Mouse (Mus musculus) neural tube, embryonic 14.5 days (tissue): Measurements from ENCODE around the gene Pfn4. TPM values are rescaled to one million over a fixed set of nuclear protein-coding genes. Genes with fewer than 3 reads are reported as not detected.
"Not testable (repeated sequence)": the region's sequence is repeated elsewhere in the genome, so short reads cannot be mapped to it uniquely, and the experiment has no call there.

ENCODE experiments used
- ATAC-seq: fragments of 200-750 bp; cut with Nextera tagmentation; 2 replicates; pipeline ENCODE4 v1.8.0; 2017; ENCODE audit warnings: low read depth, mild to moderate bottlenecking, moderate TSS enrichment, moderate library complexity
- H3K27ac ChIP-seq: fragments of 300-500 bp; sonication (generic); 2 replicates; pipeline ENCODE4 v1.5.1; 2014; ENCODE audit warnings: low read depth, mild to moderate bottlenecking, control low read depth, low read length, moderate library complexity, mixed read lengths
- H3K27me3 ChIP-seq: fragments of 300-500 bp; sonication (generic); 2 replicates; pipeline ENCODE4 v1.6.1; 2014; ENCODE audit warnings: low read length; ENCODE audit not compliant: control insufficient read depth, insufficient read depth
- H3K36me3 ChIP-seq: fragments of 300-500 bp; sonication (generic); 2 replicates; pipeline ENCODE4 v1.6.1; 2014; ENCODE audit warnings: low read length, mixed read lengths; ENCODE audit not compliant: control insufficient read depth, insufficient read depth
- H3K4me1 ChIP-seq: fragments of 300-500 bp; sonication (generic); 2 replicates; pipeline ENCODE4 v1.6.1; 2014; ENCODE audit warnings: low read length; ENCODE audit not compliant: control insufficient read depth, insufficient read depth
- H3K4me2 ChIP-seq: fragments of 300-500 bp; sonication (generic); 2 replicates; pipeline ENCODE4 v1.6.1; 2014; ENCODE audit warnings: mild to moderate bottlenecking, low read depth, low read length, control low read depth
- H3K4me3 ChIP-seq: fragments of 300-500 bp; sonication (generic); 2 replicates; pipeline ENCODE4 v1.5.1; 2014; ENCODE audit warnings: low read depth, low read length, control low read depth, mixed read lengths
- H3K9ac ChIP-seq: fragments of 300-500 bp; sonication (generic); replicated peaks from 2 replicates; pipeline ENCODE4 v1.6.1; 2014; ENCODE audit warnings: low read depth, mild to moderate bottlenecking, control low read depth, low read length, mixed read lengths
- H3K9me3 ChIP-seq: fragments of 300-500 bp; sonication (generic); 2 replicates; pipeline ENCODE4 v1.6.1; 2016; ENCODE audit warnings: low read length; ENCODE audit not compliant: control insufficient read depth
- WGBS: fragments of 180-500 bp; shearing (Covaris S2); extraction: QIAGEN DNeasy Blood & Tissue Kit; methylation state at CpG from one replicate; pipeline ENCODE4 v1.1.7; 2014; 5-methylcytosine and 5-hydroxymethylcytosine counted together
- polyA plus RNA-seq: library from polyadenylated mRNA; unstranded; fragments of >200 nt; fragmentation: Nextera tagmentation; extraction: Ambion mirVana; gene quantifications from 2 replicates; pipeline ENCODE4 v1.2.1, GENCODE M21; 2014

Pfn4 gene
- polyA plus RNA-seq, 1 experiment from 2014 or later: 17.3 TPM

- Histone ChIP-seq H3K27ac (no peak overlapping the region), H3K4me3 (no peak overlapping the region), H3K27me3 (no peaks in the 10 kb centered on the region), H3K4me2 (no peak overlapping the region), H3K4me1 (no peaks in the 10 kb centered on the region), H3K36me3 (no peaks in the 10 kb centered on the region), H3K9ac (no peak overlapping the region), H3K9me3 (no peaks in the 10 kb centered on the region)
- WGBS: 100% methylated on average over 1 of the region's 1 CpGs
- no peak for ATAC-seq
These were observed 12.4 kb downstream of the Pfn4 start for GRCm38 (mm10) chr12:4781270-4781669.

- H3K9ac ChIP-seq, H3K9me3 ChIP-seq, H3K4me2 ChIP-seq, H3K4me3 ChIP-seq, H3K36me3 ChIP-seq, ATAC-seq, H3K4me1 ChIP-seq, H3K27me3 ChIP-seq, H3K27ac ChIP-seq: not testable (repeated sequence)
- 91% methylated on average over 9 of the region's 9 CpGs for WGBS
These were observed 13.0 kb downstream of the Pfn4 start for GRCm38 (mm10) chr12:4781725-4782404.

- H3K4me3 ChIP-seq: no peak overlapping the region
- 64% methylated on average over 5 of the region's 5 CpGs for WGBS
- H3K4me1 ChIP-seq: no peaks in the 10 kb centered on the region
- no peak overlapping the region for H3K27ac ChIP-seq
- no peaks in the 10 kb centered on the region for H3K36me3 ChIP-seq
- H3K9ac ChIP-seq: no peak overlapping the region
- no peak overlapping the region for H3K4me2 ChIP-seq
- ATAC-seq: no peak
- H3K9me3 ChIP-seq: no peaks in the 10 kb centered on the region
- no peaks in the 10 kb centered on the region for H3K27me3 ChIP-seq
These were observed 14.8 kb downstream of the Pfn4 start for GRCm38 (mm10) chr12:4783598-4783997.

- Histone ChIP-seq H3K9me3 (no peaks in the 10 kb centered on the region), H3K4me2 (no peak overlapping the region), H3K4me1 (no peaks in the 10 kb centered on the region), H3K36me3 (no peaks in the 10 kb centered on the region), H3K27ac (no peak overlapping the region), H3K9ac (no peak overlapping the region), H3K27me3 (no peaks in the 10 kb centered on the region), H3K4me3 (no peak overlapping the region)
- no peak for ATAC-seq
- WGBS: 89% methylated on average over 2 of the region's 2 CpGs
These were observed 15.6 kb downstream of the Pfn4 start for GRCm38 (mm10) chr12:4784466-4784865.

GRCm38 (mm10) chr12:4788128-4788527, 19.3 kb downstream of the Pfn4 start:
- ATAC-seq, H3K4me2 ChIP-seq, H3K27me3 ChIP-seq, H3K36me3 ChIP-seq, H3K9ac ChIP-seq, H3K4me3 ChIP-seq, H3K27ac ChIP-seq, H3K4me1 ChIP-seq, H3K9me3 ChIP-seq: not testable (repeated sequence)
- 94% methylated on average over 25 of the region's 25 CpGs for WGBS

GRCm38 (mm10) chr12:4793718-4794117, 24.9 kb downstream of the Pfn4 start:
- WGBS: 90% methylated on average over 1 of the region's 1 CpGs
- Histone ChIP-seq H3K27me3 (no peaks in the 10 kb centered on the region), H3K9me3 (no peaks in the 10 kb centered on the region), H3K4me1 (no peaks in the 10 kb centered on the region), H3K27ac (no peak overlapping the region), H3K4me3 (no peak overlapping the region), H3K36me3 (no peaks in the 10 kb centered on the region), H3K9ac (no peak overlapping the region), H3K4me2 (no peak overlapping the region)
- no peak for ATAC-seq

GRCm38 (mm10) chr12:4797471-4797870, 28.6 kb downstream of the Pfn4 start:
- H3K9ac ChIP-seq, H3K9me3 ChIP-seq, ATAC-seq, H3K4me1 ChIP-seq, H3K4me3 ChIP-seq, H3K36me3 ChIP-seq, H3K27ac ChIP-seq, H3K27me3 ChIP-seq, H3K4me2 ChIP-seq: not testable (repeated sequence)
- 89% methylated on average over 6 of the region's 6 CpGs for WGBS

- no peak overlapping the region for H3K9ac ChIP-seq
- 85% methylated on average over 4 of the region's 4 CpGs for WGBS
- H3K9me3 ChIP-seq: no peaks in the 10 kb centered on the region
- H3K27ac ChIP-seq: no peak overlapping the region
- no peaks in the 10 kb centered on the region for H3K36me3 ChIP-seq
- H3K4me2 ChIP-seq: no peak overlapping the region
- no peak overlapping the region for H3K4me3 ChIP-seq
- no peak for ATAC-seq
- H3K27me3 ChIP-seq: no peaks in the 10 kb centered on the region
- no peaks in the 10 kb centered on the region for H3K4me1 ChIP-seq
These were observed 42.2 kb downstream of the Pfn4 start for GRCm38 (mm10) chr12:4811036-4811435.

- no peaks in the 10 kb centered on the region for H3K9me3 ChIP-seq
- no peaks in the 10 kb centered on the region for H3K36me3 ChIP-seq
- peaks cover 4% of the 10 kb centered on the region; the same call in 1 of the 2 replicates for H3K4me1 ChIP-seq
- no peak overlapping the region for H3K4me2 ChIP-seq
- no peak overlapping the region for H3K9ac ChIP-seq
- H3K27ac ChIP-seq: no peak overlapping the region
- ATAC-seq: no peak
- H3K27me3 ChIP-seq: no peaks in the 10 kb centered on the region
- no peak overlapping the region for H3K4me3 ChIP-seq
- WGBS: 78% methylated on average over 3 of the region's 3 CpGs
These were observed 42.9 kb downstream of the Pfn4 start for GRCm38 (mm10) chr12:4811705-4812104.
